Mouse (Mus musculus): ENCODE measurements around the gene Nedd8. TPM values are rescaled to one million over a fixed set of nuclear protein-coding genes. Genes with fewer than 3 reads are reported as not detected.

Gene Nedd8
- polyA plus RNA-seq, 1 experiment from 2014 or later, result 573 TPM

DNA sequence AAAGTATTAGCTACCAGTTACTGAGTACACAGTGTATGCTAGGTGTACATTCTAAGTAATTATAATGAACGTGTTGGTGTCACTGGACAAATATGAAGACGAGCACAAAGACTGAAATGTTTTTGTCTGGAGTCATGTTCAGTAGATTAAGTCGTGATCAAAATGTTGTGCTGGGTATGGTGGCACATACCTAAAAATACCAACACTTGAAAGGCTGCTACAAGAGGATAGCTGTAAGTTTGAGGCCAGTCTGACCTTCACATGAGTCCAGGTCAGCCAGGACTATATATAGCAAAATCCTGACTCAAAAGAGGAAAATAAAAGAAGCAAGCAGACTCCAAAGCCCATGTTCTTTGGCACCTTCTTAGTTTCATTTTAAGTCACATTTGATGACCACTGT is 15.0 kb downstream of the Nedd8 start:
- H3K4me1 ChIP-seq (ENCODE audit: control insufficient read depth, insufficient read depth, low read length), result no peaks in the 10 kb centered on the region
- 85% methylated on average over 3 of the region's 3 CpGs for WGBS
- no peak for ATAC-seq (ENCODE audit: insufficient read depth, low FRiP score, low TSS enrichment)

DNA sequence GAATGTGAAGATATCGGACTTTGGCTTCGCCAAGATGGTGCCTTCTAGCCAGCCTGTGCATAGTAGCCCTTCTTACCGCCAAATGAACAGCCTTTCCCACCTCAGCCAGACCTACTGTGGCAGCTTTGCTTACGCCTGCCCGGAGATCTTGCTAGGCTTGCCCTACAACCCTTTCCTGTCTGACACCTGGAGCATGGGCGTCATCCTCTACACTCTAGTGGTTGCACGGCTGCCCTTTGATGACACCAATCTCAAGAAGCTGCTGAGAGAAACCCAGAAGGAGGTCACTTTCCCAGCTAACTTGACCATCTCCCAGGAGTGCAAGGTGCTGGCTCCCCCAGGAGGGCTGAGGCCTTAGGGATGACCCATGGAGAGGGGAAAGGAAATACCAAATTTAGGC is 20.4 kb downstream of the Nedd8 start:
- ATAC-seq (ENCODE audit: insufficient read depth, low FRiP score, low TSS enrichment) (no peak), DNase-seq (ENCODE audit: low spot score) (no peak)
- Histone ChIP-seq H3K9ac (ENCODE audit: low read length) (no peak overlapping the region), H3K9me3 (ENCODE audit: control insufficient read depth, low read length) (no peaks in the 10 kb centered on the region), H3K36me3 (ENCODE audit: control insufficient read depth, insufficient read depth, low read length) (0 out of 2 replicates have a peak, but pooled peaks cover 1% of the 10 kb centered on the region), H3K4me3 (ENCODE audit: low read depth, low read length) (no peak overlapping the region), H3K27ac (ENCODE audit: low read depth, low read length) (no peak overlapping the region), H3K4me1 (ENCODE audit: control insufficient read depth, insufficient read depth, low read length) (no peaks in the 10 kb centered on the region), H3K27me3 (ENCODE audit: control insufficient read depth, insufficient read depth, low read length) (no peaks in the 10 kb centered on the region), H3K4me2 (ENCODE audit: low read depth) (no peak overlapping the region)
- WGBS, result 85% methylated on average over 7 of the region's 7 CpGs

More for the DNA sequence above, 15.0 kb downstream of the Nedd8 start:
- Histone ChIP-seq H3K4me2 (ENCODE audit: low read depth) (no peak overlapping the region), H3K9me3 (ENCODE audit: control insufficient read depth, low read length) (no peaks in the 10 kb centered on the region), H3K9ac (ENCODE audit: low read length) (no peak overlapping the region), H3K27ac (ENCODE audit: low read depth, low read length) (no peak overlapping the region), H3K4me3 (ENCODE audit: low read depth, low read length) (no peak overlapping the region), H3K27me3 (ENCODE audit: control insufficient read depth, insufficient read depth, low read length) (no peaks in the 10 kb centered on the region), H3K36me3 (ENCODE audit: control insufficient read depth, insufficient read depth, low read length) (peaks cover 2% of the 10 kb centered on the region; the same call in 1 of the 2 replicates)
- DNase-seq (ENCODE audit: low spot score), result no peak

DNA sequence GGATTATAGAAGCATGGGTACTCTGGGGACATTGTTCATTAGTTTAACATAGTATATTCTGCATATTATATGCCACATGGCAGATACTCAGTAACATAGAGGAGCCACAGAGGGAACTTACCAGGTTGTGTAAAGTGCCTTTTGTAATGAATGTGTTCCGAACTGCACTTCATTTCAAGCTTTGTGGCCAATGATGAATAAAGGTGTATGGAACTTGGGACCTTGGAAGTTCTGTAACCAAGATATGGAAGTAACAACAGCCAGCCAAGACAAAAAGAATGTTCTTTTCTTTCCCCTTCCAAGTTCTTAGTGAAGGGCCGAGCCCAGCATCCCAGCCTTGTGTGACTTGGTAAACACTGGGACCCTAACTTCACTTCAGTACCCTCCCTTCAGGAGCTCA is 22.0 kb downstream of the Nedd8 start, which contains the start of gene Tssk4:
Gene Tssk4, plus strand, starts transcription at position 301 of the 400 bp plus-strand sequence.
- Histone ChIP-seq H3K9me3 (ENCODE audit: control insufficient read depth, low read length) (no peaks in the 10 kb centered on the region), H3K4me2 (ENCODE audit: low read depth) (no peak within 1 kb of the TSS), H3K4me3 (ENCODE audit: low read depth, low read length) (no peak within 1 kb of the TSS), H3K27ac (ENCODE audit: low read depth, low read length) (no peak within 1 kb of the TSS), H3K4me1 (ENCODE audit: control insufficient read depth, insufficient read depth, low read length) (no peaks in the 10 kb centered on the region), H3K27me3 (ENCODE audit: control insufficient read depth, insufficient read depth, low read length) (no peaks in the 10 kb centered on the region), H3K36me3 (ENCODE audit: control insufficient read depth, insufficient read depth, low read length) (0 out of 2 replicates have a peak, but pooled peaks cover 3% of the 10 kb centered on the region), H3K9ac (ENCODE audit: low read length) (no peak within 1 kb of the TSS)
- no peak for DNase-seq (ENCODE audit: low spot score)
- ATAC-seq (ENCODE audit: insufficient read depth, low FRiP score, low TSS enrichment), result no peak
- 94% methylated on average over 2 of the region's 2 CpGs for WGBS

DNA sequence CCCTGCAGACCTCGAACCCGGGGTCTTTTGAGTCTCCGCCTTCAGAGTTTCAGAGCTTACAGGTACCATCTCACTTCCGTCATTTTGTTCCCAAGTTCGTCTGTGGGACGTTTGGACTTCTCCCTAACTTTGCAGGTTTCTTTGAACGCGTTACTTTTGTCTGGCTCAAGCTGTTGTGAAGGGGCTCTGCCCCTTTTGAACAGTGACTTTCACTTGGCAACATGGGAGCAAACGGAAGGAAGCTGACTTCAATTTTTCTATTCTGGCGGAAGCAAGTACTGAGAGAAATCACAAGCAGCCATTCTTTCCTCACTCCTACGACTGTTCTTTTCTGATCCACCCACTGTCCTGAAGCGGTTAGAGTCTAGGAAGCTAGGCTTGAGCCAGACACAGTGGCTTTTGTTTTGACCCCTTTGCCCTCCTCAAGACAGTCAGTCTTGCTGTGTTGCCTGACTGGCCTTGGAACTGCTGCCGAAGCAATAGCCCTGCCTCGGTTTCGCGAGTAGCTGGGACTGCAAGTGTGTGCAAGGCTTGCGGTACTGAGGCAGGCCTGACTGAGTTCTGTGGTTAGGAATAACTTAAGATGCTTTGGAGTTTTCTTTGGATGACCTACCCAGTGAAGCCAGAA is 27.5 kb downstream of the Nedd8 start:
- H3K9me3 ChIP-seq (ENCODE audit: control insufficient read depth, low read length), result no peaks in the 10 kb centered on the region
- ATAC-seq (ENCODE audit: insufficient read depth, low FRiP score, low TSS enrichment) (no peak), DNase-seq (ENCODE audit: low spot score) (no peak)
- H3K4me1 ChIP-seq (ENCODE audit: control insufficient read depth, insufficient read depth, low read length), result peaks cover 15% of the 10 kb centered on the region
- WGBS, result 34% methylated on average over 17 of the region's 17 CpGs
- H3K4me3 ChIP-seq (ENCODE audit: low read depth, low read length), result peak overlapping the region; percentile 94
- H3K4me2 ChIP-seq (ENCODE audit: low read depth), result peak overlapping the region; percentile 72
- H3K27me3 ChIP-seq (ENCODE audit: control insufficient read depth, insufficient read depth, low read length), result no peaks in the 10 kb centered on the region
- H3K27ac ChIP-seq (ENCODE audit: low read depth, low read length), result no peak overlapping the region
- peak overlapping the region; percentile 95 for H3K9ac ChIP-seq (ENCODE audit: low read length)
- H3K36me3 ChIP-seq (ENCODE audit: control insufficient read depth, insufficient read depth, low read length), result 0 out of 2 replicates have a peak, but pooled peaks cover 3% of the 10 kb centered on the region

DNA sequence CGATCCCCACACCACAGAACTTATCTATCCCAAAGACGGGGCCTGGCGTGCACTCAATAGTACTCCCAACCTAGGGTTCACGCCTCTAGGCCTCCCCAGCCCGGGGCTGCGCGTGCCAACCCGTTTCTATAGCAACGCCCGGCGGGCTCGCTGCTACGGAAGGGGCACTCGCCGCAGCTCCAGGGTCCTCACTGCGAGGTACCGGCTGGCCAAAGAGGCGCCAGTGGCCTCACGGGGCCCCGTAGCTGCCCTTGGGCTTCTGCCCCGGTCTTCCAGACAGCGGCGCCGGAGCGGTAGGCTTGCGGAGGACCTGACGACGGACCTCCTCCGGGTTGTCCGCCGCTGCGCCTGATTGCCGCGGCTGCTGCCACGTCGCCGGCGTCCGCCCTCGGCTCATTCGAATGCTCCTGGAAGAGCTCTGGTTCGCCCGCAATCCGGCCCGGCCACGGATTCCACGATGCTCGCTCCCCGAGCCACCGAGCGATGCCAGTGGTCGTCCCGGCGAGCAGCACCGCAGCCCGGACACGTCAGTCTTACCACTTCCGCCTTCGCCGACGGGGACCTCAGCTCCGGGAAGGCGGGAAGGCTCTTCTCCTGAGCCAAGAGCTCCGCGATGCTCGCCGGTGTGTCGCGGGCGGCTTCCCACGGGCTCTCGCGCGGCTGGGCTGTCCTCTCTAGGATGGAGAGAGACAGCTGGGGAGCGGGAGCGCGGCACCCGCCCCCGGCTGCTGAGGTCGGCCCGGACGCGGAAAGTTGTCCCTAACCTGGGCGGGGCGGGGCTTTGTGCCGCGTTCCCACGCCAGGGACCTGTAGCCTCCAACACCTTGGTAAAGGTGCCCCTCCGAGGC is 28.6 kb downstream of the Nedd8 start, which contains the start of gene Tm9sf1:
Gene Tm9sf1, minus strand, starts transcription at position 747 of the 848 bp plus-strand sequence.
- Histone ChIP-seq H3K9ac (ENCODE audit: low read length) (peak within 1 kb of the TSS; percentile 95), H3K4me2 (ENCODE audit: low read depth) (peak within 1 kb of the TSS; percentile 72), H3K9me3 (ENCODE audit: control insufficient read depth, low read length) (no peaks in the 10 kb centered on the region), H3K4me1 (ENCODE audit: control insufficient read depth, insufficient read depth, low read length) (peaks cover 15% of the 10 kb centered on the region), H3K4me3 (ENCODE audit: low read depth, low read length) (peak within 1 kb of the TSS; percentile 94), H3K27me3 (ENCODE audit: control insufficient read depth, insufficient read depth, low read length) (no peaks in the 10 kb centered on the region), H3K36me3 (ENCODE audit: control insufficient read depth, insufficient read depth, low read length) (0 out of 2 replicates have a peak, but pooled peaks cover 3% of the 10 kb centered on the region), H3K27ac (ENCODE audit: low read depth, low read length) (peak within 1 kb of the TSS; percentile 92)
- peak; percentile 86 for ATAC-seq (ENCODE audit: insufficient read depth, low FRiP score, low TSS enrichment)
- peak; percentile 87 for DNase-seq (ENCODE audit: low spot score)
- under 1% methylated on average over 88 of the region's 89 CpGs for WGBS

DNA sequence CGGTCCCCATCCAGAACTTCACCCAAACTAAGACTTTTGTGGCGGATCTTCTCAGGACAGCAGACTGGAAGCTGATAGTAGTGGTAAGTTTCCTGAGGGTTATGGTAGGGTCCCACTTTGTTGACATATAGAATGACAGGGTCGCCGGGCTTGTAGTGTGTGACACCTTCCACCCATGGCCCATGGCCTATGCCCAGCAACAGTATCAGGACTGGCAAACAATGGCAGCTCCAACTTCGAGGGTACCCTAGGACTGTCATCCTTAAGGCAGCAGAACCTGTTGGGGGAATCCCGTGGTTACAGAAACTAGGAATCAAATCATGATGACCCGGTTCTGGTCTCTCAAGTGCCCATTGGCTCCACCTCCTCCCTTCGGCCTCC is 29.3 kb downstream of the Nedd8 start:
- 21% methylated on average over 8 of the region's 8 CpGs for whole genome bisulfite sequencing
- Histone ChIP-seq H3K36me3 (ENCODE audit: control insufficient read depth, insufficient read depth, low read length) (peaks cover 6% of the 10 kb centered on the region; the same call in 1 of the 2 replicates), H3K4me3 (ENCODE audit: low read depth, low read length) (peak overlapping the region; percentile 94), H3K9me3 (ENCODE audit: control insufficient read depth, low read length) (no peaks in the 10 kb centered on the region), H3K4me1 (ENCODE audit: control insufficient read depth, insufficient read depth, low read length) (peaks cover 15% of the 10 kb centered on the region), H3K4me2 (ENCODE audit: low read depth) (peak overlapping the region; percentile 72), H3K27me3 (ENCODE audit: control insufficient read depth, insufficient read depth, low read length) (no peaks in the 10 kb centered on the region), H3K27ac (ENCODE audit: low read depth, low read length) (peak overlapping the region; percentile 92), H3K9ac (ENCODE audit: low read length) (peak overlapping the region; percentile 95)
- peak; percentile 36; the same call in 1 of the 2 replicates for ATAC-seq (ENCODE audit: insufficient read depth, low FRiP score, low TSS enrichment)
- no peak for DNase-seq (ENCODE audit: low spot score)

DNA sequence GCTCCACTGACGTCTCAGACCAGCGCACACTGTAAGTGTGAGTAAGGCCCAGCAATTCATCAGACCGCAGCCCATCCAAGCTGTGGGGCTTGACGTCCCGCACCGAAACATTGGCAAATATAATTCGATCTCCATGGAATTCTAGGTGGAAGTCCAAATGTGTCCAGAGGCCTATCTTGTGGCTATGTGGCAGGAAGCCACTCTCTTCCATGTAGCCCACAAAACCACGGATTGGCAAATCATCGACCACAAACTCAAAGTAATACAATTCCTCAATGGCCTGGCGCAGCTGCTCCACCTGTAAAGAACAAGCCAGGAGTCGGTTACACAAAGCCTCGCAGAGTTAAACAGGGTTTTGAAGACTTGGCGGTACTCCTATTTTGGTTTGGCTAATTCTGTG is 30.6 kb downstream of the Nedd8 start:
- peaks cover 3% of the 10 kb centered on the region; the same call in 1 of the 2 replicates for H3K36me3 ChIP-seq (ENCODE audit: control insufficient read depth, insufficient read depth, low read length)
- no peak overlapping the region for H3K9ac ChIP-seq (ENCODE audit: low read length)
- no peak overlapping the region for H3K4me3 ChIP-seq (ENCODE audit: low read depth, low read length)
- no peak overlapping the region for H3K4me2 ChIP-seq (ENCODE audit: low read depth)
- no peak overlapping the region for H3K27ac ChIP-seq (ENCODE audit: low read depth, low read length)
- peaks cover 15% of the 10 kb centered on the region for H3K4me1 ChIP-seq (ENCODE audit: control insufficient read depth, insufficient read depth, low read length)
- H3K9me3 ChIP-seq (ENCODE audit: control insufficient read depth, low read length), result no peaks in the 10 kb centered on the region
- ATAC-seq (ENCODE audit: insufficient read depth, low FRiP score, low TSS enrichment), result no peak
- no peaks in the 10 kb centered on the region for H3K27me3 ChIP-seq (ENCODE audit: control insufficient read depth, insufficient read depth, low read length)
- DNase-seq (ENCODE audit: low spot score), result no peak
- WGBS, result 97% methylated on average over 13 of the region's 13 CpGs

DNA sequence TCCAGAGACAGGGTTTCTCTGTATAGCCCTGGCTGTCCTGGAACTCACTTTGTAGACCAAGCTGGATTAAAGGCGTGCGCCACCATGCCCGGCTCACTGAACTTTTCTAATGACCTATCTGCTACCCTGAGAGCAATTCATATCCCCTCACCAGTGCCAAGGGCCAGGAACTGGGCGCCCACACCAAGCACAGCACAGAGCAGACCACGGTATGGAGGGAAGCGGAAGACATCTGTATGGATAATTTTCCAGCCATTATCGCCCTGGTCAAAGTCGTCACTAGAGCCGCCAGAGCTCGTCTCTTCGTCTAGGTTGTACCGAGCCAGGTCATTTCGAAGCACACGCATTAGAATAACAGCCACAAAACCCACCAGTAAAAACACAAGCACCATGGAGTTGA is 31.1 kb downstream of the Nedd8 start:
- H3K4me1 ChIP-seq (ENCODE audit: control insufficient read depth, insufficient read depth, low read length), result peaks cover 15% of the 10 kb centered on the region
- no peak for ATAC-seq (ENCODE audit: insufficient read depth, low FRiP score, low TSS enrichment)
- no peak for DNase-seq (ENCODE audit: low spot score)
- no peak overlapping the region for H3K4me3 ChIP-seq (ENCODE audit: low read depth, low read length)
- no peaks in the 10 kb centered on the region for H3K9me3 ChIP-seq (ENCODE audit: control insufficient read depth, low read length)
- peaks cover 3% of the 10 kb centered on the region; the same call in 1 of the 2 replicates for H3K36me3 ChIP-seq (ENCODE audit: control insufficient read depth, insufficient read depth, low read length)
- H3K27ac ChIP-seq (ENCODE audit: low read depth, low read length), result no peak overlapping the region
- no peak overlapping the region for H3K4me2 ChIP-seq (ENCODE audit: low read depth)
- no peak overlapping the region for H3K9ac ChIP-seq (ENCODE audit: low read length)
- WGBS, result 98% methylated on average over 14 of the region's 14 CpGs
- H3K27me3 ChIP-seq (ENCODE audit: control insufficient read depth, insufficient read depth, low read length), result no peaks in the 10 kb centered on the region

Data from neural tube, embryonic 11.5 days (tissue).